Mouse (Mus musculus) gastrocnemius, postnatal 4 days (tissue): ENCODE results near the gene Zbtb1. TPM values are rescaled to one million over a fixed set of nuclear protein-coding genes. Genes with fewer than 3 reads are reported as not detected.
A peak's percentile ranks its signal among the peaks of the same experiment; 100 is the strongest.
"Not testable (repeated sequence)": the region's sequence is repeated elsewhere in the genome, so short reads cannot be mapped to it uniquely, and the experiment has no call there.

Experiments
- DNase-seq, 2 experiments: peaks; one replicate each; pipeline ENCODE4 v3.0.0; 2021 to 2022; ENCODE audit warnings: low spot score in 2 of 2, mixed read lengths in 2 of 2
- total RNA-seq, 2 experiments: library from RNA; stranded (reverse); gene quantifications; 2 replicates each; pipeline ENCODE4 v1.2.3; 2021

Zbtb1 gene
- total RNA-seq, 2 experiments from 2014 or later, result 7.0 to 8.8 TPM

- DNase-seq, result peak; percentile 97 to 100
These were observed 33.9 kb downstream of the Zbtb1 start, which contains the start of gene Hspa2 for GRCm38 (mm10) chr12:76403886-76404537. TSS of gene Hspa2 (plus strand) at chr12:76404176.

- no peak for DNase-seq
These were observed 34.7 kb downstream of the Zbtb1 start for GRCm38 (mm10) chr12:76404836-76405182.

GRCm38 (mm10) chr12:76405183-76405970 lies 35.3 kb downstream of the Zbtb1 start:
- peak in 1 of 2 experiments; percentile 28 for DNase-seq

- no peak for DNase-seq
These were observed 35.9 kb downstream of the Zbtb1 start for GRCm38 (mm10) chr12:76405971-76406370.

- DNase-seq, result no peak
These were observed 37.1 kb downstream of the Zbtb1 start for GRCm38 (mm10) chr12:76407184-76407583.

GRCm38 (mm10) chr12:76409166-76409565 lies 39.1 kb downstream of the Zbtb1 start:
- DNase-seq, result no peak

- no peak for DNase-seq
These were observed 45.4 kb downstream of the Zbtb1 start for GRCm38 (mm10) chr12:76415383-76416010.

GRCm38 (mm10) chr12:76417433-76417854 lies 47.4 kb downstream of the Zbtb1 start, which contains the start of gene Ppp1r36:
TSS of gene Ppp1r36 (plus strand) at chr12:76417538.
- peak in 1 of 2 experiments; percentile 18 for DNase-seq

- no peak for DNase-seq
These were observed 48.3 kb downstream of the Zbtb1 start for GRCm38 (mm10) chr12:76418346-76418745.

GRCm38 (mm10) chr12:76425256-76425655 lies 55.2 kb downstream of the Zbtb1 start:
- DNase-seq, result no peak

GRCm38 (mm10) chr12:76427546-76427945 lies 57.5 kb downstream of the Zbtb1 start:
- DNase-seq, result no peak

GRCm38 (mm10) chr12:76430879-76431406 lies 60.9 kb downstream of the Zbtb1 start:
- no peak for DNase-seq

- DNase-seq, result no peak
These were observed 61.4 kb downstream of the Zbtb1 start for GRCm38 (mm10) chr12:76431431-76431830.

GRCm38 (mm10) chr12:76434111-76434510 lies 64.0 kb downstream of the Zbtb1 start:
- DNase-seq, result no peak

- DNase-seq, result no peak
These were observed 65.0 kb downstream of the Zbtb1 start for GRCm38 (mm10) chr12:76435084-76435483.

- DNase-seq, result no peak
These were observed 65.5 kb downstream of the Zbtb1 start for GRCm38 (mm10) chr12:76435549-76435948.

GRCm38 (mm10) chr12:76443488-76443887 lies 73.4 kb downstream of the Zbtb1 start:
- DNase-seq, result not testable (repeated sequence)

GRCm38 (mm10) chr12:76444359-76444772 lies 74.3 kb downstream of the Zbtb1 start:
- DNase-seq, result no peak

- no peak for DNase-seq
These were observed 74.8 kb downstream of the Zbtb1 start for GRCm38 (mm10) chr12:76444862-76445261.

GRCm38 (mm10) chr12:76446201-76446600 lies 76.1 kb downstream of the Zbtb1 start:
- DNase-seq, result no peak
